Mouse (Mus musculus) CH12.LX (cell line): ENCODE measurements at regions not wholly inside any gene's neighbourhood (a gene's known extent, or its start where the extent isn't known, plus 50 kb on each side); places are given as distances from the start of the nearest gene placed in this dataset.

Source experiments
- CTCF ChIP-seq, 2 experiments: IDR thresholded peaks in 1 of 2; conservative IDR thresholded peaks in 1 of 2; 2 replicates each; pipeline ENCODE4 v1.5.1; 2011 to 2012; ENCODE audit warnings: low read depth in 2 of 2, low read length in 2 of 2, improper control_type of control experiment in 1 of 2, inconsistent platforms in 1 of 2, mild to moderate bottlenecking in 1 of 2, moderate library complexity in 1 of 2
- ELF1 ChIP-seq: IDR thresholded peaks from 2 replicates; pipeline ENCODE4 v1.6.1; 2014; ENCODE audit warnings: low read depth, mild to moderate bottlenecking, inconsistent platforms, low read length, improper control_type of control experiment
- KAT2A ChIP-seq: IDR thresholded peaks from 2 replicates; pipeline ENCODE4 v1.6.1; 2012; ENCODE audit warnings: low read length, improper control_type of control experiment, inconsistent platforms; ENCODE audit not compliant: insufficient replicate concordance
- MEF2A ChIP-seq: IDR thresholded peaks from 2 replicates; pipeline ENCODE4 v1.6.1; 2014; ENCODE audit warnings: low read depth, mild to moderate bottlenecking, inconsistent platforms, low read length, improper control_type of control experiment, borderline replicate concordance
- POLR2A ChIP-seq: IDR thresholded peaks from 2 replicates; pipeline ENCODE4 v1.6.1; 2011; ENCODE audit warnings: low read depth, mild to moderate bottlenecking, improper control_type of control experiment, low read length
- RAD21 ChIP-seq: IDR thresholded peaks from 2 replicates; pipeline ENCODE4 v1.6.1; 2011; ENCODE audit warnings: low read depth, mild to moderate bottlenecking, low read length, improper control_type of control experiment, moderate library complexity
- ZC3H11A ChIP-seq: IDR thresholded peaks from 2 replicates; pipeline ENCODE4 v1.6.1; 2012; ENCODE audit warnings: low read depth, mild to moderate bottlenecking, inconsistent platforms, low read length, improper control_type of control experiment

DNA sequence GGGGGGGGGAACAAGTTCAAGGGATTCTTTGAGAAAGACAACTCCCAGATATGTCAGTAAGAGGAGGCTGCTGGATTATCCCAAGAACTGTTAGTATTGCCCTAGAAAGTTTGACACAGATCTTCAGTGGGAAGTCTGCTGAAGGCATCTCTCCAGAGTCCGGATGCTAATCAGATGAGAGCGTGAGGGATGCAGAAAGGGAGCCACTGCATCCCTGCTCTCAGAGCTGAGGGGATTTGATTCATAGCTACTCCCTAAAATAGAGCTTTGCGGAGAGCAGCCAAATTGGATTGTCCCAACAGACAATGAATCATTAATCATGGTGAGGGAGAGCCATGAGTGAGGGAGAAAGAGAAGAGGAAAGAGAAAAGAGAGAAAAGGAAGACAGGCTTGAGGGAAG is 408.2 kb downstream of the Pdcd6ip start:
- TF ChIP-seq CTCF (conservative IDR thresholded peaks at IDR 0.05 in 1 of 2, IDR thresholded peaks at IDR 0.05 in 1 of 2; ENCODE audit: low read depth in 2 of 2, low read length in 2 of 2) (no peak), KAT2A (no peak), ZC3H11A (no peak), POLR2A (no peak), RAD21 (no peak), MEF2A (no peak), ELF1 (no peak)
